Mouse (Mus musculus) fat pad, adult 2 months (tissue): Measurements from ENCODE around the gene Klk1b16.
"Not testable (repeated sequence)": the region's sequence is repeated elsewhere in the genome, so short reads cannot be mapped to it uniquely, and the experiment has no call there.

Source experiments
- DNase-seq: peaks from one replicate; pipeline ENCODE4 v3.0.0-alpha.2; 2011; ENCODE audit warnings: low read depth, low spot score; ENCODE audit errors: extremely low read depth

Klk1b16 gene

GRCm38 (mm10) chr7:44136467-44136866 is at the start of gene Klk1b16:
Klk1b16 (plus strand) TSS chr7:44136767.
- DNase-seq = no peak

GRCm38 (mm10) chr7:44096111-44096510 is 40.5 kb upstream of the Klk1b16 start:
- no peak for DNase-seq

DNA sequence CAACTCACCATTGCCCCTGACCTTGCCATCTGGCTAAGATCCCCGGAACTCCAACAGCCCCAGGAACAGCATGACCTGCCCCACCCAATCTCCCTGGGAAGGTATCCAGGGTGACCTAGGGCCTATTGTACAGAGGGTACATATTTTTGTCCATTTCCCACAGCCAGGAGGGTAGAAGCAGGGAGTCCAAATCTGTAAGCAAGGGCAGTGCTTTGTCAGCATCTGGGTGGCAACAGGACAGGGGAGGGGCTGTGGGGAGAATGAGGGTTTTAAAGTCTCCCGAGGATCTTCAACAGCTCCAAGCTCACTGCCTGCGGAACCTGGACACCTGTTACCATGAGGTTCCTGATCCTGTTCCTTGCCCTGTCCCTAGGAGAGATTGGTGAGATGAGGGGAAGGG is 34.5 kb upstream of the Klk1b16 start, which contains the start of gene Klk1b21:
Klk1b21 (plus strand) TSS at position 301 of the 400 bp plus-strand sequence.
- not testable (repeated sequence) for DNase-seq

GRCm38 (mm10) chr7:44112373-44112772 is 24.2 kb upstream of the Klk1b16 start, which contains the start of gene Klk1b22:
Klk1b22 (plus strand) TSS chr7:44112673.
- no peak for DNase-seq

DNA sequence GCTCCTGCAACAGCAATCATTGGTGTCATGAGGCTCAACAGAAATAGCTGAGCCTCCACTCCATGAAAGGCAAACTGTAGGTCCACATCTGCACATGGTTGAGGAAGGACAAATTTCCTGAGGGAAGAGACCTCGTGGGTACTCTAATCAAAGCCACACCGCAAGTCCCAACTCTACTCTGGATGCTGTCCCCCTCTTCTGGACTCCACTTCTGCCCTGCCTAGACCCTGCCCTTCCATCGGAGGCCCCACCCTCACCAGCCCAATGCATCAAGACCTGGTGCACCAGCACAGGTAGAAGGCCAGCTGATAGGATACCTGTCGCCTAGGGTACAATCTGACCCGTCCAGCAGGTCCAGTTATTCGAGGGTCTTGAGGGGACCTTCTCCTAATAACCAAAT is 13.1 kb upstream of the Klk1b16 start:
- no peak for DNase-seq

GRCm38 (mm10) chr7:44179299-44180045 is 42.9 kb downstream of the Klk1b16 start:
- no peak for DNase-seq

- not testable (repeated sequence) for DNase-seq
Observed at GRCm38 (mm10) chr7:44186516-44186915, 49.9 kb downstream of the Klk1b16 start.

DNA sequence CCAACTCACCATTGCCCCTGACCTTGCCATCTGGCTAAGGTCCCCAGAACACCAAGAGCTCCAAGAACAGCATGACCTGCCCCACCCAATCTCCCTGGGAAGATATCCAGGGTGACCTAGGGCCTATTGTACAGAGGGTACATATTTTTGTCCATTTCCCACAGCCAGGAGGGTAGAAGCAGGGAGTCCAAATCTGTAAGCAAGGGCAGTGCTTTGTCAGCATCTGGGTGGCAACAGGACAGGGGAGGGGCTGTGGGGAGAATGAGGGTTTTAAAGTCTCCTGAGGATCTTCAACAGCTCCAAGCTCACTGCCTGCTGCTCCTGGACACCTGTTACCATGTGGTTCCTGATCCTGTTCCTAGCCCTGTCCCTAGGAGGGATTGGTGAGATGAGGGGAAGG is 51.4 kb downstream of the Klk1b16 start, which contains the start of gene Klk1b24:
Klk1b24 (plus strand) TSS at position 301 of the 400 bp plus-strand sequence.
- DNase-seq = not testable (repeated sequence)
